Mouse (Mus musculus): ENCODE results near the gene Nfkbie. TPM values are rescaled to one million over a fixed set of nuclear protein-coding genes. Genes with fewer than 3 reads are reported as not detected.

Nfkbie gene
- polyA plus RNA-seq, 1 experiment from 2014 or later, result 4.9 TPM

GRCm38 (mm10) chr17:45579554-45579953 is 24.1 kb downstream of the Nfkbie start:
- Histone ChIP-seq H3K4me3 (replicated peaks; ENCODE audit: low read depth, low read length) (no peak overlapping the region), H3K27ac (replicated peaks; ENCODE audit: low read depth, low read length) (no peak overlapping the region), H3K4me1 (ENCODE audit: control insufficient read depth, insufficient read depth, low read length) (peaks cover 8% of the 10 kb centered on the region), H3K36me3 (ENCODE audit: control insufficient read depth, insufficient read depth, low read length) (no peaks in the 10 kb centered on the region), H3K27me3 (ENCODE audit: control insufficient read depth, insufficient read depth, low read length) (no peaks in the 10 kb centered on the region), H3K9ac (replicated peaks; ENCODE audit: low read length) (no peak overlapping the region), H3K9me3 (ENCODE audit: control insufficient read depth, low read length) (no peaks in the 10 kb centered on the region), H3K4me2 (ENCODE audit: low read length) (no peak overlapping the region)
- 87% methylated on average over 4 of the region's 4 CpGs for WGBS
- DNase-seq (no peak), ATAC-seq (ENCODE audit: low FRiP score, low TSS enrichment) (no peak)

GRCm38 (mm10) chr17:45580958-45581477 is 25.5 kb downstream of the Nfkbie start:
- no peak for ATAC-seq (ENCODE audit: low FRiP score, low TSS enrichment)
- H3K36me3 ChIP-seq (ENCODE audit: control insufficient read depth, insufficient read depth, low read length), result no peaks in the 10 kb centered on the region
- 52% methylated on average over 12 of the region's 12 CpGs for WGBS
- DNase-seq, result no peak
- peaks cover 13% of the 10 kb centered on the region; the same call in 1 of the 2 replicates for H3K4me1 ChIP-seq (ENCODE audit: control insufficient read depth, insufficient read depth, low read length)
- no peak overlapping the region for H3K27ac ChIP-seq (replicated peaks; ENCODE audit: low read depth, low read length)
- no peak overlapping the region for H3K9ac ChIP-seq (replicated peaks; ENCODE audit: low read length)
- no peaks in the 10 kb centered on the region for H3K27me3 ChIP-seq (ENCODE audit: control insufficient read depth, insufficient read depth, low read length)
- no peaks in the 10 kb centered on the region for H3K9me3 ChIP-seq (ENCODE audit: control insufficient read depth, low read length)
- H3K4me2 ChIP-seq (ENCODE audit: low read length), result no peak overlapping the region
- H3K4me3 ChIP-seq (replicated peaks; ENCODE audit: low read depth, low read length), result no peak overlapping the region

- Histone ChIP-seq H3K4me2 (ENCODE audit: low read length) (no peak overlapping the region), H3K4me1 (ENCODE audit: control insufficient read depth, insufficient read depth, low read length) (peaks cover 13% of the 10 kb centered on the region; the same call in 1 of the 2 replicates), H3K4me3 (replicated peaks; ENCODE audit: low read depth, low read length) (no peak overlapping the region), H3K9me3 (ENCODE audit: control insufficient read depth, low read length) (no peaks in the 10 kb centered on the region), H3K27ac (replicated peaks; ENCODE audit: low read depth, low read length) (no peak overlapping the region), H3K36me3 (ENCODE audit: control insufficient read depth, insufficient read depth, low read length) (no peaks in the 10 kb centered on the region), H3K27me3 (ENCODE audit: control insufficient read depth, insufficient read depth, low read length) (no peaks in the 10 kb centered on the region), H3K9ac (replicated peaks; ENCODE audit: low read length) (no peak overlapping the region)
- peak; percentile 86 for DNase-seq
- ATAC-seq (ENCODE audit: low FRiP score, low TSS enrichment), result no peak
- 12% methylated on average over 2 of the region's 2 CpGs for WGBS
These were observed 26.1 kb downstream of the Nfkbie start for GRCm38 (mm10) chr17:45581567-45581983.

- WGBS, result 93% methylated on average over 6 of the region's 6 CpGs
- H3K4me3 ChIP-seq (replicated peaks; ENCODE audit: low read depth, low read length), result no peak overlapping the region
- H3K9me3 ChIP-seq (ENCODE audit: control insufficient read depth, low read length), result no peaks in the 10 kb centered on the region
- H3K27ac ChIP-seq (replicated peaks; ENCODE audit: low read depth, low read length), result no peak overlapping the region
- ATAC-seq (ENCODE audit: low FRiP score, low TSS enrichment) (no peak), DNase-seq (no peak)
- H3K9ac ChIP-seq (replicated peaks; ENCODE audit: low read length), result no peak overlapping the region
- H3K4me1 ChIP-seq (ENCODE audit: control insufficient read depth, insufficient read depth, low read length), result peaks cover 13% of the 10 kb centered on the region; the same call in 1 of the 2 replicates
- no peak overlapping the region for H3K4me2 ChIP-seq (ENCODE audit: low read length)
- no peaks in the 10 kb centered on the region for H3K27me3 ChIP-seq (ENCODE audit: control insufficient read depth, insufficient read depth, low read length)
- H3K36me3 ChIP-seq (ENCODE audit: control insufficient read depth, insufficient read depth, low read length), result no peaks in the 10 kb centered on the region
These were observed 26.7 kb downstream of the Nfkbie start for GRCm38 (mm10) chr17:45582188-45582587.

GRCm38 (mm10) chr17:45582715-45583355 is 27.3 kb downstream of the Nfkbie start:
- Histone ChIP-seq H3K4me1 (ENCODE audit: control insufficient read depth, insufficient read depth, low read length) (peaks cover 13% of the 10 kb centered on the region; the same call in 1 of the 2 replicates), H3K27me3 (ENCODE audit: control insufficient read depth, insufficient read depth, low read length) (no peaks in the 10 kb centered on the region), H3K9me3 (ENCODE audit: control insufficient read depth, low read length) (no peaks in the 10 kb centered on the region), H3K27ac (replicated peaks; ENCODE audit: low read depth, low read length) (no peak overlapping the region), H3K9ac (replicated peaks; ENCODE audit: low read length) (no peak overlapping the region), H3K36me3 (ENCODE audit: control insufficient read depth, insufficient read depth, low read length) (no peaks in the 10 kb centered on the region), H3K4me2 (ENCODE audit: low read length) (no peak overlapping the region), H3K4me3 (replicated peaks; ENCODE audit: low read depth, low read length) (no peak overlapping the region)
- ATAC-seq (ENCODE audit: low FRiP score, low TSS enrichment), result no peak
- DNase-seq, result no peak
- WGBS, result 74% methylated on average over 6 of the region's 6 CpGs

GRCm38 (mm10) chr17:45584096-45584896 is 28.8 kb downstream of the Nfkbie start:
- no peak overlapping the region for H3K4me2 ChIP-seq (ENCODE audit: low read length)
- 39% methylated on average over 12 of the region's 12 CpGs for WGBS
- H3K27ac ChIP-seq (replicated peaks; ENCODE audit: low read depth, low read length), result peak overlapping the region; percentile 61
- H3K9me3 ChIP-seq (ENCODE audit: control insufficient read depth, low read length), result no peaks in the 10 kb centered on the region
- H3K4me1 ChIP-seq (ENCODE audit: control insufficient read depth, insufficient read depth, low read length), result peaks cover 13% of the 10 kb centered on the region; the same call in 1 of the 2 replicates
- DNase-seq, result peak; percentile 60
- H3K36me3 ChIP-seq (ENCODE audit: control insufficient read depth, insufficient read depth, low read length), result no peaks in the 10 kb centered on the region
- no peaks in the 10 kb centered on the region for H3K27me3 ChIP-seq (ENCODE audit: control insufficient read depth, insufficient read depth, low read length)
- no peak overlapping the region; the same call in 1 of the 2 replicates for H3K9ac ChIP-seq (replicated peaks; ENCODE audit: low read length)
- ATAC-seq (ENCODE audit: low FRiP score, low TSS enrichment), result peak; percentile 44
- no peak overlapping the region for H3K4me3 ChIP-seq (replicated peaks; ENCODE audit: low read depth, low read length)

GRCm38 (mm10) chr17:45584939-45585678 is 29.6 kb downstream of the Nfkbie start:
- WGBS, result 13% methylated on average over 14 of the region's 14 CpGs
- ATAC-seq (ENCODE audit: low FRiP score, low TSS enrichment) (peak; percentile 67), DNase-seq (peak; percentile 83)
- H3K27ac ChIP-seq (replicated peaks; ENCODE audit: low read depth, low read length), result peak overlapping the region; percentile 61
- H3K4me2 ChIP-seq (ENCODE audit: low read length), result no peak overlapping the region
- no peak overlapping the region for H3K9ac ChIP-seq (replicated peaks; ENCODE audit: low read length)
- H3K4me3 ChIP-seq (replicated peaks; ENCODE audit: low read depth, low read length), result no peak overlapping the region
- H3K4me1 ChIP-seq (ENCODE audit: control insufficient read depth, insufficient read depth, low read length), result peaks cover 13% of the 10 kb centered on the region; the same call in 1 of the 2 replicates
- H3K9me3 ChIP-seq (ENCODE audit: control insufficient read depth, low read length), result no peaks in the 10 kb centered on the region
- H3K36me3 ChIP-seq (ENCODE audit: control insufficient read depth, insufficient read depth, low read length), result no peaks in the 10 kb centered on the region
- H3K27me3 ChIP-seq (ENCODE audit: control insufficient read depth, insufficient read depth, low read length), result no peaks in the 10 kb centered on the region

- Histone ChIP-seq H3K4me3 (replicated peaks; ENCODE audit: low read depth, low read length) (no peak overlapping the region), H3K36me3 (ENCODE audit: control insufficient read depth, insufficient read depth, low read length) (no peaks in the 10 kb centered on the region), H3K9ac (replicated peaks; ENCODE audit: low read length) (no peak overlapping the region), H3K4me1 (ENCODE audit: control insufficient read depth, insufficient read depth, low read length) (peaks cover 13% of the 10 kb centered on the region; the same call in 1 of the 2 replicates), H3K4me2 (ENCODE audit: low read length) (no peak overlapping the region), H3K27me3 (ENCODE audit: control insufficient read depth, insufficient read depth, low read length) (no peaks in the 10 kb centered on the region), H3K9me3 (ENCODE audit: control insufficient read depth, low read length) (no peaks in the 10 kb centered on the region), H3K27ac (replicated peaks; ENCODE audit: low read depth, low read length) (0 out of 2 replicates have a peak overlapping the region, but pooled peaks have one; percentile 61)
- DNase-seq (no peak), ATAC-seq (ENCODE audit: low FRiP score, low TSS enrichment) (no peak)
- 59% methylated on average over 23 of the region's 23 CpGs for WGBS
These were observed 30.4 kb downstream of the Nfkbie start for GRCm38 (mm10) chr17:45585725-45586448.
